Mouse (Mus musculus) forebrain, embryonic 13.5 days (tissue): ENCODE results near the gene Olfr1065. TPM values are rescaled to one million over a fixed set of nuclear protein-coding genes. Genes with fewer than 3 reads are reported as not detected.
A peak's percentile ranks its signal among the peaks of the same experiment; 100 is the strongest.
"Not testable (repeated sequence)": the region's sequence is repeated elsewhere in the genome, so short reads cannot be mapped to it uniquely, and the experiment has no call there.

Experiments used
- ATAC-seq: fragments of 200-750 bp; cut with Nextera tagmentation; 2 replicates; pipeline ENCODE4 v1.8.0; 2017
- H3K27ac ChIP-seq: fragments of 300-500 bp; sonication (generic); 2 replicates; pipeline ENCODE4 v1.5.1; 2015; ENCODE audit warnings: inconsistent platforms, mild to moderate bottlenecking, moderate library complexity
- H3K27me3 ChIP-seq: fragments of 300-500 bp; sonication (generic); 2 replicates; pipeline ENCODE4 v1.6.1; 2015; ENCODE audit warnings: mild to moderate bottlenecking, inconsistent platforms
- H3K36me3 ChIP-seq: fragments of 300-500 bp; sonication (generic); 2 replicates; pipeline ENCODE4 v1.6.1; 2015; ENCODE audit warnings: mild to moderate bottlenecking, inconsistent platforms; ENCODE audit not compliant: poor library complexity, severe bottlenecking
- H3K4me1 ChIP-seq: fragments of 300-500 bp; sonication (generic); 2 replicates; pipeline ENCODE4 v1.6.1; 2015; ENCODE audit warnings: inconsistent platforms
- H3K4me2 ChIP-seq: fragments of 300-500 bp; sonication (generic); 2 replicates; pipeline ENCODE4 v1.6.1; 2015; ENCODE audit warnings: inconsistent platforms, mild to moderate bottlenecking, moderate library complexity
- H3K4me3 ChIP-seq: fragments of 300-500 bp; sonication (generic); 2 replicates; pipeline ENCODE4 v1.5.1; 2015; ENCODE audit warnings: mild to moderate bottlenecking, inconsistent platforms
- H3K9ac ChIP-seq: fragments of 300-500 bp; sonication (generic); 2 replicates; pipeline ENCODE4 v1.6.1; 2015; ENCODE audit warnings: mild to moderate bottlenecking, inconsistent platforms
- H3K9me3 ChIP-seq: fragments of 300-500 bp; sonication (generic); replicated peaks from 2 replicates; pipeline ENCODE4 v1.6.1; 2016; ENCODE audit warnings: inconsistent platforms
- WGBS: fragments of 180-500 bp; shearing (Covaris S2); methylation state at CpG from one replicate; pipeline ENCODE4 v1.1.7; 2015; 5-methylcytosine and 5-hydroxymethylcytosine counted together
- polyA plus RNA-seq: library from polyadenylated mRNA; unstranded; fragments of >200 nt; fragmentation: Nextera tagmentation; extraction: Ambion mirVana; gene quantifications from 2 replicates; pipeline ENCODE4 v1.2.1, GENCODE M21; 2015

Olfr1065 gene
- not detected in 2 replicates for polyA plus RNA-seq

DNA sequence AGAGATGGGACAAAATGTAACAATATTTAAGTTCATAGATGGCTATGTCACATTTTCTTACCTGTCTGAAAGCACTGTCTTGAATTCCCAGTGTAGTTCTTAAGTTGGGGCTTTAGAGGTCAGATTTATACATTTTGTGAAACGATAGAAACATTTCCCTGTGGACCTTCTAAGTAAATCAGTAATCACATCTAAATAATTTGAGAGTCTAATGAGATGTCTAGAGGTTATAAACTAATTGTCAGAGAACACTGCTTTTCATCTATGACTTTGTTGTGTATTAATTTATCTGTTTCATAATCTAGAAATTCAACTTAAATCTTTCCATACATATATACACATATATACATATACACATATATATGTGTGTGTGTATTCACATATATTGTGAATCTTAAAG, at the start of gene Olfr1065:
Gene Olfr1065 (minus strand): TSS at position 101 of the 400 bp plus-strand sequence.
- H3K27me3 ChIP-seq, H3K9ac ChIP-seq, H3K9me3 ChIP-seq, ATAC-seq, H3K4me2 ChIP-seq, H3K27ac ChIP-seq, H3K4me1 ChIP-seq, H3K4me3 ChIP-seq, H3K36me3 ChIP-seq: not testable (repeated sequence)
- WGBS: 82% methylated on average over 1 of the region's 1 CpGs

DNA sequence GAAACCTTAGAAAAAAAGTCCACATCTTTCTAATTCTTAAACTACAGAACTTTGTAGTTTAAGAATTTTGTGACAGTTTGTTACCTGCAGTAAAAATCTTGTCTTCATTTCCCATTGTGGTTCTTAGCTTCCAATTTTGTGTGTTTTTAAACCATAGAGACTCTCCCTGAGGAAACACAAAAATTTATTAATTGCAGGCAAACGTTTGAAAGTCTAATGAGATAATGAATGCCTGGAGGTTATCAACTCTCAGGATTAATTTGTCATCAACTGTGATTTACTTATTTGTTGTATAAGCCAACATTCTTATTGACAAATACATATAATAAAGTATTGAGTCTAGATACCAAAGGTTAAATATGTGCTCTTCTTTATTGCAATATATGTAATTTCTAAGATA, 36.9 kb upstream of the Olfr1065 start, which contains the start of gene Olfr228:
Gene Olfr228 (minus strand): TSS at position 101 of the 400 bp plus-strand sequence.
- Histone ChIP-seq H3K4me1 (no peaks in the 10 kb centered on the region), H3K27ac (no peak within 1 kb of the TSS), H3K4me3 (no peak within 1 kb of the TSS), H3K36me3 (no peaks in the 10 kb centered on the region), H3K9me3 (no peaks in the 10 kb centered on the region), H3K27me3 (no peaks in the 10 kb centered on the region), H3K4me2 (no peak within 1 kb of the TSS), H3K9ac (no peak within 1 kb of the TSS)
- 63% methylated on average over 1 of the region's 1 CpGs for WGBS
- no peak for ATAC-seq

- peak; percentile 84 for ATAC-seq
- peak overlapping the region; percentile 10; the same call in 1 of the 2 replicates for H3K4me2 ChIP-seq
- WGBS: 38% methylated on average over 10 of the region's 10 CpGs
Observed at GRCm38 (mm10) chr2:86464442-86465109, 14.2 kb upstream of the Olfr1065 start.

GRCm38 (mm10) chr2:86460434-86460833, 10.0 kb upstream of the Olfr1065 start:
- H3K27ac ChIP-seq: no peak overlapping the region
- no peak overlapping the region for H3K4me3 ChIP-seq
- no peak overlapping the region for H3K4me2 ChIP-seq
- H3K36me3 ChIP-seq: no peaks in the 10 kb centered on the region
- no peaks in the 10 kb centered on the region for H3K27me3 ChIP-seq
- no peaks in the 10 kb centered on the region for H3K9me3 ChIP-seq
- H3K9ac ChIP-seq: no peak overlapping the region
- 81% methylated on average over 1 of the region's 1 CpGs for WGBS
- ATAC-seq: no peak
- no peaks in the 10 kb centered on the region for H3K4me1 ChIP-seq

More at GRCm38 (mm10) chr2:86464442-86465109, 14.2 kb upstream of the Olfr1065 start:
- no peak overlapping the region for H3K9ac ChIP-seq
- no peaks in the 10 kb centered on the region for H3K9me3 ChIP-seq
- H3K4me3 ChIP-seq: no peak overlapping the region
- H3K27ac ChIP-seq: no peak overlapping the region
- H3K27me3 ChIP-seq: no peaks in the 10 kb centered on the region
- H3K36me3 ChIP-seq: no peaks in the 10 kb centered on the region
- no peaks in the 10 kb centered on the region for H3K4me1 ChIP-seq

- 84% methylated on average over 1 of the region's 1 CpGs for WGBS
- Histone ChIP-seq H3K9me3 (no peaks in the 10 kb centered on the region), H3K4me3 (no peak within 1 kb of the TSS)
Observed at GRCm38 (mm10) chr2:86456169-86456568, 5.8 kb upstream of the Olfr1065 start, which contains the start of gene Olfr1066. Gene Olfr1066, minus strand, starts transcription at chr2:86456269.

DNA sequence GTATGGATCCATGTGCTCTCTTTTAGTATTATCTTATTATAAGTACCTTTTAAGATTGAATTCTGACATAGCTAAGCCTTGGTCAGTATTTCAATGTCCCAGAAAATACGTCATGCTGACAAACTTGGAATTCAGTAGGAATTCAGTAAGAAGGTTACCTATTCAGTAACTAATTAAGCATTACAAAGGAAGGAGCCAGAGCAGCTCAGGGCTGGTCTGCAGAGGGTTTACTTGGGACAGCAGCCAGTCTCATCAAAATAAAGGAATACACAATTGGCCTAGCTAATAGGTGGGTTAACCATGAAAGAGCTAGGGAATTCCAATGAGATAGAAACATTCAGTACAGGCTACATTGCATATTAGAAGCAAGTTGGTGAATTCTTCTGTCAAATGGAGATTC, 8.3 kb downstream of the Olfr1065 start:
- WGBS: 56% methylated on average over 1 of the region's 1 CpGs
- not testable (repeated sequence) for H3K4me1 ChIP-seq, H3K9ac ChIP-seq, ATAC-seq, H3K4me2 ChIP-seq, H3K36me3 ChIP-seq, H3K4me3 ChIP-seq, H3K27ac ChIP-seq, H3K27me3 ChIP-seq, H3K9me3 ChIP-seq

More at GRCm38 (mm10) chr2:86456169-86456568, 5.8 kb upstream of the Olfr1065 start, which contains the start of gene Olfr1066:
- no peaks in the 10 kb centered on the region for H3K36me3 ChIP-seq
- no peaks in the 10 kb centered on the region for H3K4me1 ChIP-seq
- no peak within 1 kb of the TSS for H3K9ac ChIP-seq
- H3K4me2 ChIP-seq: no peak within 1 kb of the TSS
- no peaks in the 10 kb centered on the region for H3K27me3 ChIP-seq
- H3K27ac ChIP-seq: no peak within 1 kb of the TSS
- no peak for ATAC-seq

GRCm38 (mm10) chr2:86428511-86428910, 21.9 kb downstream of the Olfr1065 start:
- not testable (repeated sequence) for H3K9ac ChIP-seq, H3K27me3 ChIP-seq, H3K4me3 ChIP-seq, H3K36me3 ChIP-seq, H3K4me2 ChIP-seq, ATAC-seq, H3K4me1 ChIP-seq, H3K27ac ChIP-seq, H3K9me3 ChIP-seq
- 90% methylated on average over 8 of the region's 8 CpGs for WGBS

DNA sequence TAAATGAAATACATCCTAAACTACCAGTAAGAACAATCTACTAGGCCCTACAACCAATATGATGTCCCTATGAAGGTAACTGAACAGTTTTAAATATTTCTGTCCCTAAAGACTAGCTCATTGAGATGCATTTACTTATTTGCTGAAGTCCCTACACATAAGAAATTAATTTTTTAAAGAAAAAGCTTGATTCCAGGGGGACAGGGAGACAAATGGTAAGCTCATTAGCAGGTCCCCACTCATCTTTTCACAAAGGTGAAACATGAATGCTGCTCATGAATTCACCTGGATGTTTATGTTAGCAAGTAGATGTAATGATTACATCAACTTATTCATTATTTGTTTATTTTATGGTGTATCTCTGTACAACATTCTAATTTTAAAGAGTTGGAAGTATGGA, 23.7 kb downstream of the Olfr1065 start, which contains the start of gene Olfr1062:
Gene Olfr1062 (minus strand): TSS at position 101 of the 400 bp plus-strand sequence.
- H3K27me3 ChIP-seq, H3K9ac ChIP-seq, ATAC-seq, H3K36me3 ChIP-seq, H3K4me3 ChIP-seq, H3K9me3 ChIP-seq, H3K4me2 ChIP-seq, H3K4me1 ChIP-seq, H3K27ac ChIP-seq: not testable (repeated sequence)

GRCm38 (mm10) chr2:86413950-86414349, 36.4 kb downstream of the Olfr1065 start, which contains the start of gene Olfr1061:
Gene Olfr1061, minus strand, starts transcription at chr2:86414050.
- Histone ChIP-seq H3K4me1 (no peaks in the 10 kb centered on the region), H3K36me3 (no peaks in the 10 kb centered on the region), H3K4me2 (no peak within 1 kb of the TSS), H3K4me3 (no peak within 1 kb of the TSS), H3K27ac (no peak within 1 kb of the TSS), H3K27me3 (no peaks in the 10 kb centered on the region), H3K9me3 (no peaks in the 10 kb centered on the region), H3K9ac (no peak within 1 kb of the TSS)
- ATAC-seq: no peak
- WGBS: 87% methylated on average over 1 of the region's 1 CpGs

DNA sequence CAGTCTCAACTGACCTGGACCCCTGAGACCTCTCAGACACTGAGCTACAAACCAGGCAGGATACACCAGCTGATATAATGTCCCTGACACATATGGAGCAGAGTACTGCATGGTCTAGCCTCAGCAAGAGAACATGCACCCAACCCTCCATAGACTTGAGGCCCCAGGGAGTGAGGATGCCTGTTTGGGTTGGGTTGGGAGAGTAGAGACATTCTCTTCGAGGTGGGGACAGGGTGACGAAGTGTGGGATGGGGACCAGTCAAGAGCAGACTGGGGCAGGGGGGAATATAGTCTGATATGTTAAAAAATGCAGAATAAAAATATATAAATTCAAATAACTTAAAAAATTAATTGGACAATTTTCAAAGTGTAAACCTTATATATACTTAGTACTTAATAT, 55.3 kb downstream of the Olfr1065 start:
- Histone ChIP-seq H3K9me3 (no peaks in the 10 kb centered on the region), H3K4me1 (no peaks in the 10 kb centered on the region), H3K27ac (no peak overlapping the region), H3K36me3 (no peaks in the 10 kb centered on the region), H3K27me3 (no peaks in the 10 kb centered on the region), H3K4me2 (no peak overlapping the region), H3K4me3 (no peak overlapping the region), H3K9ac (no peak overlapping the region)
- ATAC-seq: no peak
- 89% methylated on average over 2 of the region's 2 CpGs for WGBS
